Mouse (Mus musculus): ENCODE data around the gene Soga1. TPM values are rescaled to one million over a fixed set of nuclear protein-coding genes. Genes with fewer than 3 reads are reported as not detected.
A peak's percentile ranks its signal among the peaks of the same experiment; 100 is the strongest.

Soga1 gene
- polyA plus RNA-seq, 1 experiment from 2014 or later: 9.8 TPM

- H3K36me3 ChIP-seq (ENCODE audit: control insufficient read depth, insufficient read depth, low read length): 0 out of 2 replicates have a peak, but pooled peaks cover 2% of the 10 kb centered on the region
- no peak overlapping the region for H3K27ac ChIP-seq (ENCODE audit: low read depth, low read length)
- no peak overlapping the region for H3K9ac ChIP-seq (ENCODE audit: low read depth, low read length)
- 86% methylated on average over 11 of the region's 11 CpGs for WGBS
- DNase-seq (ENCODE audit: low spot score) (no peak), ATAC-seq (ENCODE audit: low FRiP score) (no peak)
- H3K4me1 ChIP-seq (replicated peaks; ENCODE audit: control insufficient read depth, insufficient read depth, low read length): peaks cover 12% of the 10 kb centered on the region
- H3K4me2 ChIP-seq (replicated peaks; ENCODE audit: low read depth, low read length): no peak overlapping the region
- H3K9me3 ChIP-seq (ENCODE audit: control insufficient read depth, low read length): no peaks in the 10 kb centered on the region
- H3K4me3 ChIP-seq (ENCODE audit: low read depth, low read length): no peak overlapping the region
- no peaks in the 10 kb centered on the region for H3K27me3 ChIP-seq (ENCODE audit: control insufficient read depth, insufficient read depth, low read length)
These were observed 18.3 kb downstream of the Soga1 start for GRCm38 (mm10) chr2:157060557-157061305.

DNA sequence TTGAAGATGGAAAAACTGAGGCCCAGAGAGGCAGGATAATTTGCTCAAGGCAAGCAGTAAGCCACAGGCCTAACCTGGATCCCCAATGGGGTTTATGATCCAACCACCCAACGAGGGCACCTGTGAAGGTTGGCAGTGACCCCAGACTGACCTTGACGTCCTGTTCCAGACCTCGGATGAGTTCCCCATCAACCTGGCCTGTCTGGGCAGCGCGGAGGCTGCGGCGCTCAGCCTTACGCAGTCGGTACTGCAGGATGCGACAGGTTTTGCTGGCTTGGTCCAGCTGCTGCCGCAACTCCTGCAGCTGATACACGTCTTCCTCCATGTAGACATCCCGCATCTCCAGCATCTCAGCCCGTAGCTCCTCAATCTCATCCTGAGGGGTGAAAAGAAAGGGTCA lies 19.0 kb downstream of the Soga1 start:
- 93% methylated on average over 14 of the region's 14 CpGs for WGBS
- H3K27me3 ChIP-seq (ENCODE audit: control insufficient read depth, insufficient read depth, low read length): no peaks in the 10 kb centered on the region
- H3K27ac ChIP-seq (ENCODE audit: low read depth, low read length): no peak overlapping the region
- no peak overlapping the region for H3K9ac ChIP-seq (ENCODE audit: low read depth, low read length)
- H3K9me3 ChIP-seq (ENCODE audit: control insufficient read depth, low read length): no peaks in the 10 kb centered on the region
- no peak overlapping the region for H3K4me3 ChIP-seq (ENCODE audit: low read depth, low read length)
- no peak for ATAC-seq (ENCODE audit: low FRiP score)
- no peak overlapping the region for H3K4me2 ChIP-seq (replicated peaks; ENCODE audit: low read depth, low read length)
- 0 out of 2 replicates have a peak, but pooled peaks cover 2% of the 10 kb centered on the region for H3K36me3 ChIP-seq (ENCODE audit: control insufficient read depth, insufficient read depth, low read length)
- peaks cover 12% of the 10 kb centered on the region for H3K4me1 ChIP-seq (replicated peaks; ENCODE audit: control insufficient read depth, insufficient read depth, low read length)
- DNase-seq (ENCODE audit: low spot score): no peak

DNA sequence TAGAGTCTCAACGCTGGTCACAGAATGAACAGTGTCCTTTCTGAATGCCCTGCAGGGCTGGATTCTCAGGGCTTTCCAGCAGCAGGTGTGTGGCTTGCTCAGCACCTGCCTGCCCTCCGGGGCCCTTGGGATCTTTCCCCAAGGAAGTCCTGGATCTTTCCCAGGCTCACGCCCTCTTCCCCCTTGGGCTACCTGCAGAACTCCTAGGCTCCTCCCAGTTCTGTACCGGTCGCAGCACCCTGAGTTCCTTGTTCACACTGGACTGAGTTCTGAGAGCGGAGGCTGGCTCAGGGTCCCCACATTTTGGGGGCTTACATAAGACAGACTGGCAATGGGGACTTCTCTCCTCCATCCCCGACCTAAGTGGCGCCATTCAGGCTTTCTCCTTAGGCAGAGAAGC lies 19.9 kb downstream of the Soga1 start:
- ATAC-seq (ENCODE audit: low FRiP score): peak; percentile 23; the same call in 1 of the 2 replicates

GRCm38 (mm10) chr2:157058342-157058998 lies 20.6 kb downstream of the Soga1 start:
- peak; percentile 79 for DNase-seq (ENCODE audit: low spot score)
- Histone ChIP-seq H3K9ac (ENCODE audit: low read depth, low read length) (peak overlapping the region; percentile 47; the same call in 1 of the 2 replicates), H3K36me3 (ENCODE audit: control insufficient read depth, insufficient read depth, low read length) (0 out of 2 replicates have a peak, but pooled peaks cover 5% of the 10 kb centered on the region), H3K9me3 (ENCODE audit: control insufficient read depth, low read length) (no peaks in the 10 kb centered on the region), H3K27ac (ENCODE audit: low read depth, low read length) (peak overlapping the region; percentile 83), H3K4me3 (ENCODE audit: low read depth, low read length) (no peak overlapping the region), H3K4me1 (replicated peaks; ENCODE audit: control insufficient read depth, insufficient read depth, low read length) (peaks cover 12% of the 10 kb centered on the region), H3K4me2 (replicated peaks; ENCODE audit: low read depth, low read length) (peak overlapping the region; percentile 32), H3K27me3 (ENCODE audit: control insufficient read depth, insufficient read depth, low read length) (no peaks in the 10 kb centered on the region)
- WGBS: 13% methylated on average over 18 of the region's 18 CpGs
- peak; percentile 88 for ATAC-seq (ENCODE audit: low FRiP score)

More for the DNA sequence above, 19.9 kb downstream of the Soga1 start:
- H3K36me3 ChIP-seq (ENCODE audit: control insufficient read depth, insufficient read depth, low read length): 0 out of 2 replicates have a peak, but pooled peaks cover 4% of the 10 kb centered on the region
- no peak overlapping the region for H3K4me2 ChIP-seq (replicated peaks; ENCODE audit: low read depth, low read length)
- H3K4me3 ChIP-seq (ENCODE audit: low read depth, low read length): no peak overlapping the region
- no peaks in the 10 kb centered on the region for H3K9me3 ChIP-seq (ENCODE audit: control insufficient read depth, low read length)
- H3K9ac ChIP-seq (ENCODE audit: low read depth, low read length): peak overlapping the region; percentile 44; the same call in 1 of the 2 replicates
- H3K4me1 ChIP-seq (replicated peaks; ENCODE audit: control insufficient read depth, insufficient read depth, low read length): peaks cover 12% of the 10 kb centered on the region
- H3K27me3 ChIP-seq (ENCODE audit: control insufficient read depth, insufficient read depth, low read length): no peaks in the 10 kb centered on the region
- DNase-seq (ENCODE audit: low spot score): no peak
- peak overlapping the region; percentile 83; the same call in 1 of the 2 replicates for H3K27ac ChIP-seq (ENCODE audit: low read depth, low read length)
- WGBS: 62% methylated on average over 8 of the region's 8 CpGs

GRCm38 (mm10) chr2:157057758-157058157 lies 21.3 kb downstream of the Soga1 start:
- ATAC-seq (ENCODE audit: low FRiP score): no peak
- 85% methylated on average over 4 of the region's 4 CpGs for WGBS
- H3K9me3 ChIP-seq (ENCODE audit: control insufficient read depth, low read length): no peaks in the 10 kb centered on the region
- H3K4me2 ChIP-seq (replicated peaks; ENCODE audit: low read depth, low read length): no peak overlapping the region
- H3K27me3 ChIP-seq (ENCODE audit: control insufficient read depth, insufficient read depth, low read length): no peaks in the 10 kb centered on the region
- peaks cover 7% of the 10 kb centered on the region; the same call in 1 of the 2 replicates for H3K36me3 ChIP-seq (ENCODE audit: control insufficient read depth, insufficient read depth, low read length)
- no peak overlapping the region for H3K27ac ChIP-seq (ENCODE audit: low read depth, low read length)
- DNase-seq (ENCODE audit: low spot score): no peak
- no peak overlapping the region for H3K9ac ChIP-seq (ENCODE audit: low read depth, low read length)
- peaks cover 12% of the 10 kb centered on the region for H3K4me1 ChIP-seq (replicated peaks; ENCODE audit: control insufficient read depth, insufficient read depth, low read length)
- H3K4me3 ChIP-seq (ENCODE audit: low read depth, low read length): no peak overlapping the region

- no peak overlapping the region for H3K4me2 ChIP-seq (replicated peaks; ENCODE audit: low read depth, low read length)
- H3K9ac ChIP-seq (ENCODE audit: low read depth, low read length): no peak overlapping the region
- WGBS: 90% methylated on average over 3 of the region's 3 CpGs
- H3K4me1 ChIP-seq (replicated peaks; ENCODE audit: control insufficient read depth, insufficient read depth, low read length): peaks cover 12% of the 10 kb centered on the region
- no peak for ATAC-seq (ENCODE audit: low FRiP score)
- H3K36me3 ChIP-seq (ENCODE audit: control insufficient read depth, insufficient read depth, low read length): peaks cover 7% of the 10 kb centered on the region; the same call in 1 of the 2 replicates
- H3K27ac ChIP-seq (ENCODE audit: low read depth, low read length): no peak overlapping the region
- H3K27me3 ChIP-seq (ENCODE audit: control insufficient read depth, insufficient read depth, low read length): no peaks in the 10 kb centered on the region
- DNase-seq (ENCODE audit: low spot score): no peak
- H3K9me3 ChIP-seq (ENCODE audit: control insufficient read depth, low read length): no peaks in the 10 kb centered on the region
- no peak overlapping the region for H3K4me3 ChIP-seq (ENCODE audit: low read depth, low read length)
These were observed 21.9 kb downstream of the Soga1 start for GRCm38 (mm10) chr2:157057186-157057585.

GRCm38 (mm10) chr2:157055721-157056120 lies 23.3 kb downstream of the Soga1 start:
- Histone ChIP-seq H3K4me3 (ENCODE audit: low read depth, low read length) (no peak overlapping the region), H3K9ac (ENCODE audit: low read depth, low read length) (no peak overlapping the region), H3K27ac (ENCODE audit: low read depth, low read length) (no peak overlapping the region), H3K4me2 (replicated peaks; ENCODE audit: low read depth, low read length) (no peak overlapping the region), H3K4me1 (replicated peaks; ENCODE audit: control insufficient read depth, insufficient read depth, low read length) (peaks cover 12% of the 10 kb centered on the region), H3K27me3 (ENCODE audit: control insufficient read depth, insufficient read depth, low read length) (no peaks in the 10 kb centered on the region), H3K36me3 (ENCODE audit: control insufficient read depth, insufficient read depth, low read length) (peaks cover 7% of the 10 kb centered on the region; the same call in 1 of the 2 replicates), H3K9me3 (ENCODE audit: control insufficient read depth, low read length) (no peaks in the 10 kb centered on the region)
- no peak for DNase-seq (ENCODE audit: low spot score)
- ATAC-seq (ENCODE audit: low FRiP score): no peak
- WGBS: 93% methylated on average over 6 of the region's 6 CpGs

GRCm38 (mm10) chr2:157054816-157055215 lies 24.2 kb downstream of the Soga1 start:
- peaks cover 7% of the 10 kb centered on the region; the same call in 1 of the 2 replicates for H3K36me3 ChIP-seq (ENCODE audit: control insufficient read depth, insufficient read depth, low read length)
- DNase-seq (ENCODE audit: low spot score) (no peak), ATAC-seq (ENCODE audit: low FRiP score) (no peak)
- H3K27me3 ChIP-seq (ENCODE audit: control insufficient read depth, insufficient read depth, low read length): no peaks in the 10 kb centered on the region
- no peak overlapping the region for H3K4me3 ChIP-seq (ENCODE audit: low read depth, low read length)
- no peak overlapping the region for H3K27ac ChIP-seq (ENCODE audit: low read depth, low read length)
- WGBS: 75% methylated on average over 5 of the region's 5 CpGs
- no peak overlapping the region for H3K4me2 ChIP-seq (replicated peaks; ENCODE audit: low read depth, low read length)
- no peak overlapping the region for H3K9ac ChIP-seq (ENCODE audit: low read depth, low read length)
- H3K4me1 ChIP-seq (replicated peaks; ENCODE audit: control insufficient read depth, insufficient read depth, low read length): peaks cover 16% of the 10 kb centered on the region
- H3K9me3 ChIP-seq (ENCODE audit: control insufficient read depth, low read length): no peaks in the 10 kb centered on the region
